8 mouse cellular contexts compared by ENCODE assay signal in the genomic region with DNA sequence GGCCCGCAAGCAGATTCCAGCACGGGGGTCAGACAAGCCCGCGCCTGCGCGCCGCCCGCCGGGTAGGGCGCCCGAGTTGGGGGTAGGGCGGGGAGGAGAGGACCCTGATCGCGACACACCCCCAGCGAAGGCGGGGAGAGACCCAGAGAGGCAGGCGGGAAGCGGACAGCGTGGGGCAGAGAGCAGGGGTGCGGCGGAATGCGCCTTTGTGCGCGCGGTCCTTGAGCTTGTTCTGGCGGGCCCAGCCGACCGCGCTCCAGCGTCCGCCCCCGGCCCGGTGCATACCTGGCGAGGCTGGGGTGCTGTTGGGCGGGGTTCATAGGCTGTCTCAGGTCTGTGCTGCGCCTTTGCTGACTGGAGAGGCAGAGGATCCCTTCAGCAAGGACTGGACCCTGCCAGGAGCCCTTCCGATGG. TPM values are rescaled to one million over a fixed set of nuclear protein-coding genes. Genes with fewer than 3 reads are reported as not detected.
DNase-seq lines count a peak whose midpoint lies in the region; ATAC-seq lines count a peak whose summit lies in the region.

No protein-coding gene starts in this region.

- peaks cover 28% of the 10 kb centered on the region for H3K4me1 ChIP-seq in heart, embryonic 11.5 days (ENCODE audit: control insufficient read depth, insufficient read depth, low read length)
- peaks cover 10% of the 10 kb centered on the region; the same call in 1 of the 2 replicates for H3K4me1 ChIP-seq in midbrain, embryonic 14.5 days (ENCODE audit: control insufficient read depth, insufficient read depth, low read length)

- peaks cover 75% of the 10 kb centered on the region for H3K27me3 ChIP-seq in heart, embryonic 11.5 days (ENCODE audit: control insufficient read depth, insufficient read depth, low read length)
- peaks cover 55% of the 10 kb centered on the region for H3K27me3 ChIP-seq in midbrain, embryonic 14.5 days (ENCODE audit: control insufficient read depth, insufficient read depth, low read length)

- under 1% methylated on average over 28 of the region's 37 CpGs for WGBS in heart, embryonic 11.5 days (ENCODE audit: insufficient replicate concordance)
- WGBS in midbrain, embryonic 14.5 days = 1% methylated on average over 37 of the region's 37 CpGs

- intact Hi-C loops in heart, postnatal 14 days (cut with DNase I) = loop anchor here (2.0 to 10.0 kb wide), 2 partner anchors 53 to 197 kb away; a partner anchor contains a TSS

- H3K36me3 ChIP-seq in heart, embryonic 11.5 days (ENCODE audit: control insufficient read depth, insufficient read depth, low read length) = no peaks in the 10 kb centered on the region
- no peaks in the 10 kb centered on the region for H3K36me3 ChIP-seq in midbrain, embryonic 14.5 days (ENCODE audit: control insufficient read depth, insufficient read depth, low read length)

- ATAC-seq in heart, embryonic 11.5 days (replicated peaks; ENCODE audit: insufficient number of reproducible peaks, low FRiP score, low TSS enrichment) = no peak
- ATAC-seq in midbrain, embryonic 14.5 days (ENCODE audit: low FRiP score, low TSS enrichment) = no peak

- peak overlapping the region; percentile 78 for H3K4me2 ChIP-seq in heart, embryonic 11.5 days
- H3K4me2 ChIP-seq in midbrain, embryonic 14.5 days (ENCODE audit: low read length) = peak overlapping the region; percentile 49

- H3K4me3 ChIP-seq in heart, embryonic 11.5 days (ENCODE audit: low read depth, low read length) = peak overlapping the region; percentile 42
- peak overlapping the region; percentile 29 for H3K4me3 ChIP-seq in midbrain, embryonic 14.5 days (replicated peaks; ENCODE audit: low read depth, low read length)

- peak overlapping the region; percentile 56; the same call in 1 of the 2 replicates for H3K9ac ChIP-seq in heart, embryonic 11.5 days (ENCODE audit: low read depth, low read length)
- H3K9ac ChIP-seq in midbrain, embryonic 14.5 days (replicated peaks; ENCODE audit: low read length) = peak overlapping the region; percentile 23; the same call in 1 of the 2 replicates

- no peak overlapping the region for H3K27ac ChIP-seq in heart, embryonic 11.5 days (ENCODE audit: low read depth, low read length)
- no peak overlapping the region for H3K27ac ChIP-seq in midbrain, embryonic 14.5 days (replicated peaks; ENCODE audit: low read depth, low read length)

- no peak for DNase-seq in heart, postnatal 14 days
- peak; percentile 72 for DNase-seq in ZHBTc4 (ENCODE audit: low read depth, low spot score)
- DNase-seq in induced T-regulatory cell, adult 2 months (ENCODE audit: low read depth) = peak; percentile 60
- peak; percentile 27 for DNase-seq in midbrain, embryonic 14.5 days
- DNase-seq in MN1 (ENCODE audit: low spot score) = no peak
- no peak for DNase-seq in right cerebral cortex, postnatal 10 days (ENCODE audit: low spot score in 2 of 2)
- no peak for DNase-seq in right cerebral cortex, postnatal 14 days

- no peaks in the 10 kb centered on the region for H3K9me3 ChIP-seq in heart, embryonic 11.5 days (replicated peaks; ENCODE audit: control insufficient read depth, low read length)
- no peaks in the 10 kb centered on the region for H3K9me3 ChIP-seq in midbrain, embryonic 14.5 days (ENCODE audit: control insufficient read depth, low read length)

RNA-seq across cellular contexts. Expression of a gene that starts 9.6 kb away (rescaled TPM):
- polyA plus RNA-seq in heart, embryonic 11.5 days (2014; fragmentation: Nextera tagmentation; extraction: Ambion mirVana) = 0.19 TPM in 1 of 2 replicates, not detected in the other
- 1 to 10 TPM in 1 of 2 experiments, under 1 TPM in 1; 0.22 to 2.0 TPM for total RNA-seq in heart, postnatal 14 days (2021)
- 0.08 TPM in 1 of 2 replicates, not detected in the other for polyA plus RNA-seq in midbrain, embryonic 14.5 days (2014; fragmentation: Nextera tagmentation; extraction: Ambion mirVana)

RNA-seq across cellular contexts. Expression of a gene that starts 48.4 kb away (rescaled TPM):
- polyA plus RNA-seq in heart, embryonic 11.5 days (2014; fragmentation: Nextera tagmentation; extraction: Ambion mirVana) = 61.5 and 62.8 TPM in 2 replicates
- total RNA-seq in heart, postnatal 14 days (2021) = 10 to 100 TPM in 1 of 2 experiments, 1 to 10 TPM in 1; 7.8 to 12.1 TPM
- polyA plus RNA-seq in midbrain, embryonic 14.5 days (2014; fragmentation: Nextera tagmentation; extraction: Ambion mirVana) = 45.0 and 60.8 TPM in 2 replicates

RNA-seq across cellular contexts. Expression of a gene that starts 52.0 kb away (rescaled TPM):
- polyA plus RNA-seq in heart, embryonic 11.5 days (2014; fragmentation: Nextera tagmentation; extraction: Ambion mirVana) = 1.5 and 2.2 TPM in 2 replicates
- total RNA-seq in heart, postnatal 14 days (2021) = 10 to 100 TPM; 32.1 to 32.4 TPM
- 15.1 and 18.5 TPM in 2 replicates for polyA plus RNA-seq in midbrain, embryonic 14.5 days (2014; fragmentation: Nextera tagmentation; extraction: Ambion mirVana)

Comparison
In these comparisons a context has a peak if more than half of its experiments do, and no peak if none do; other contexts are left out.
1. DNase-seq: peak in ZHBTc4 (single experiment), induced T-regulatory cell, adult 2 months (single experiment) and midbrain, embryonic 14.5 days (single experiment); none in heart, postnatal 14 days (0 of 2), MN1 (single experiment), right cerebral cortex, postnatal 10 days (0 of 2) and right cerebral cortex, postnatal 14 days (single experiment).